Mouse (Mus musculus): ENCODE measurements around the gene Cpvl. TPM values are rescaled to one million over a fixed set of nuclear protein-coding genes. Genes with fewer than 3 reads are reported as not detected.

The Cpvl gene
- total and polyA plus RNA-seq, 3 experiments, result not detected

- Histone ChIP-seq H3K27me3 (replicated peaks) (no peaks in the 10 kb centered on the region), H3K4me3 (replicated peaks in 1 of 3; ENCODE audit: low read depth in 2 of 3, low read length in 2 of 3, poor library complexity in 1 of 3) (no peak overlapping the region), H3K4me1 (ENCODE audit: control insufficient read depth in 1 of 2, insufficient read depth in 2 of 2) (no peaks in the 10 kb centered on the region), H3K4me2 (ENCODE audit: insufficient read depth, low read depth, poor library complexity, severe bottlenecking) (no peak overlapping the region), H3K27ac (ENCODE audit: insufficient read depth, low read depth) (no peak overlapping the region), H3K36me3 (replicated peaks in 1 of 2; ENCODE audit: control insufficient read depth in 1 of 2, insufficient read depth in 1 of 2, low read length in 1 of 2) (no peaks in the 10 kb centered on the region), H3K9me3 (replicated peaks; ENCODE audit: low read length) (no peaks in the 10 kb centered on the region), H3K9ac (ENCODE audit: insufficient read depth, low read depth) (no peak overlapping the region), H3K79me2 (replicated peaks; ENCODE audit: control insufficient read depth, extremely low read depth, insufficient read depth, poor library complexity, severe bottlenecking) (no peaks in the 10 kb centered on the region)
- DNase-seq (ENCODE audit: extremely low read depth), result no peak
- TF ChIP-seq E2F4 (IDR thresholded peaks at IDR 0.05; ENCODE audit: insufficient replicate concordance, low read depth, low read length) (no peak), MAX (IDR thresholded peaks at IDR 0.05; ENCODE audit: low read length) (no peak), MAZ (IDR thresholded peaks at IDR 0.05; ENCODE audit: low read depth, low read length) (no peak), CHD1 (IDR thresholded peaks at IDR 0.05; ENCODE audit: low read depth, low read length) (no peak), JUND (conservative IDR thresholded peaks at IDR 0.05; ENCODE audit: low read depth, low read length) (no peak), RAD21 (IDR thresholded peaks at IDR 0.05; ENCODE audit: low read depth, low read length) (no peak), POLR2AphosphoS2 (IDR thresholded peaks at IDR 0.05; ENCODE audit: low read depth, low read length) (no peak), PAX5 (IDR thresholded peaks at IDR 0.05; ENCODE audit: low read length) (no peak), JUN (IDR thresholded peaks at IDR 0.05; ENCODE audit: insufficient read depth, low read depth, low read length) (no peak), TCF12 (IDR thresholded peaks at IDR 0.05; ENCODE audit: low read depth, low read length) (no peak), ELF1 (IDR thresholded peaks at IDR 0.05; ENCODE audit: low read depth, low read length) (no peak), ZC3H11A (IDR thresholded peaks at IDR 0.05; ENCODE audit: low read depth, low read length) (no peak), MXI1 (IDR thresholded peaks at IDR 0.05; ENCODE audit: low read depth, low read length) (no peak), RCOR1 (conservative IDR thresholded peaks at IDR 0.05; ENCODE audit: low read depth, low read length) (no peak), CTCF (conservative IDR thresholded peaks at IDR 0.05 in 1 of 2, IDR thresholded peaks at IDR 0.05 in 1 of 2; ENCODE audit: low read depth in 2 of 2, low read length in 2 of 2) (no peak), ZMIZ1 (IDR thresholded peaks at IDR 0.05; ENCODE audit: low read depth, low read length) (no peak), POLR2A (IDR thresholded peaks at IDR 0.05; ENCODE audit: low read depth, low read length) (no peak), MAFK (IDR thresholded peaks at IDR 0.05; ENCODE audit: insufficient replicate concordance, low read length) (no peak), HCFC1 (IDR thresholded peaks at IDR 0.05; ENCODE audit: low read depth, low read length) (no peak), ZNF384 (IDR thresholded peaks at IDR 0.05; ENCODE audit: low read depth, low read length) (no peak)
- in situ Hi-C loops (cut with MboI; ENCODE audit: low pct_ligation_motif_present, low pct_unique_long_range_greater_than_20kb, low sequenced_read_pairs), result no loop called here
- dilution Hi-C loops (cut with MboI; ENCODE audit: extremely low pct_ligation_motif_present, extremely low pct_unique_long_range_greater_than_20kb, low sequenced_read_pairs), result no loop called here
Measured at GRCm38 (mm10) chr6:53897872-53898464, 80.5 kb downstream of the Cpvl start.

- H3K9ac ChIP-seq (ENCODE audit: insufficient read depth, low read depth), result no peak overlapping the region
- dilution Hi-C loops (cut with MboI; ENCODE audit: extremely low pct_ligation_motif_present, extremely low pct_unique_long_range_greater_than_20kb, low sequenced_read_pairs) (no loop called here), in situ Hi-C loops (cut with MboI; ENCODE audit: low pct_ligation_motif_present, low pct_unique_long_range_greater_than_20kb, low sequenced_read_pairs) (no loop called here)
- H3K9me3 ChIP-seq (replicated peaks; ENCODE audit: low read length), result no peaks in the 10 kb centered on the region
- H3K4me1 ChIP-seq (ENCODE audit: control insufficient read depth in 1 of 2, insufficient read depth in 2 of 2), result no peaks in the 10 kb centered on the region
- no peaks in the 10 kb centered on the region for H3K36me3 ChIP-seq (replicated peaks in 1 of 2; ENCODE audit: control insufficient read depth in 1 of 2, insufficient read depth in 1 of 2, low read length in 1 of 2)
- H3K79me2 ChIP-seq (replicated peaks; ENCODE audit: control insufficient read depth, extremely low read depth, insufficient read depth, poor library complexity, severe bottlenecking), result no peaks in the 10 kb centered on the region
- TF ChIP-seq RCOR1 (conservative IDR thresholded peaks at IDR 0.05; ENCODE audit: low read depth, low read length) (no peak), NRF1 (IDR thresholded peaks at IDR 0.05; ENCODE audit: low read depth, low read length) (no peak), TCF12 (IDR thresholded peaks at IDR 0.05; ENCODE audit: low read depth, low read length) (no peak), PAX5 (IDR thresholded peaks at IDR 0.05; ENCODE audit: low read length) (no peak), HCFC1 (IDR thresholded peaks at IDR 0.05; ENCODE audit: low read depth, low read length) (no peak), POLR2A (IDR thresholded peaks at IDR 0.05; ENCODE audit: low read depth, low read length) (no peak), CTCF (conservative IDR thresholded peaks at IDR 0.05 in 1 of 2, IDR thresholded peaks at IDR 0.05 in 1 of 2; ENCODE audit: low read depth in 2 of 2, low read length in 2 of 2) (no peak), MYC (IDR thresholded peaks at IDR 0.05; ENCODE audit: low read depth, low read length) (no peak), ELF1 (IDR thresholded peaks at IDR 0.05; ENCODE audit: low read depth, low read length) (no peak), MEF2A (IDR thresholded peaks at IDR 0.05; ENCODE audit: borderline replicate concordance, low read depth, low read length) (no peak), GABPA (IDR thresholded peaks at IDR 0.05; ENCODE audit: insufficient replicate concordance, low read depth, low read length) (no peak), USF2 (conservative IDR thresholded peaks at IDR 0.05; ENCODE audit: low read depth, low read length) (no peak), MAFK (IDR thresholded peaks at IDR 0.05; ENCODE audit: insufficient replicate concordance, low read length) (no peak), CHD2 (IDR thresholded peaks at IDR 0.05; ENCODE audit: low read length) (no peak)
- H3K27me3 ChIP-seq (replicated peaks), result no peaks in the 10 kb centered on the region
- H3K4me2 ChIP-seq (ENCODE audit: insufficient read depth, low read depth, poor library complexity, severe bottlenecking), result no peak overlapping the region
- no peak for DNase-seq (ENCODE audit: extremely low read depth)
- no peak overlapping the region for H3K27ac ChIP-seq (ENCODE audit: insufficient read depth, low read depth)
- no peak overlapping the region for H3K4me3 ChIP-seq (replicated peaks in 1 of 3; ENCODE audit: low read depth in 2 of 3, low read length in 2 of 3, poor library complexity in 1 of 3)
Measured at GRCm38 (mm10) chr6:53897126-53897525, 81.3 kb downstream of the Cpvl start.

All from CH12.LX (cell line).